Mouse (Mus musculus): ENCODE measurements around the gene Nat8f2. TPM values are rescaled to one million over a fixed set of nuclear protein-coding genes. Genes with fewer than 3 reads are reported as not detected.
"Not testable (repeated sequence)": the region's sequence is repeated elsewhere in the genome, so short reads cannot be mapped to it uniquely, and the experiment has no call there.

Gene Nat8f2
- polyA plus RNA-seq, 1 experiment from 2014 or later, result 0.07 TPM

DNA sequence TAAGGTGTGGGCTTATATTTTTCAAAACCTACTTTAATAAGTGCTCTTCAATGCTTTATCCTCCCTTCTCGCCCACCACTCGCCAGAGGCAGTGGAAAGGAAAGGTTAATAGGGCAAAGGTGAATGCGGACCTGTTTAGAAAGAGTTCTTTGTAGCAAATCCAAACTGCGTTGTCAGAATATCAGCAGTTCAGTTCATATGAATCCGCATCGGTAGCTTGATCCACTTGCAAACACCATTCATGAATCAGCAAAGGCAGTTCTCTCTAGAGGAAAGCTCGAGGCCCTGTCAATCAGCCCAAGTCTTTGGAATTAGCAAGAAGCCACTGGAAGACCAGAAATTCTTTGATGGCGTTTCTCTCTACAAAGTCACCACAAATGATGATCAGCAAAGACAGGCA is 30.3 kb downstream of the Nat8f2 start:
- H3K9ac ChIP-seq, result no peak overlapping the region
- H3K9me3 ChIP-seq (replicated peaks), result no peaks in the 10 kb centered on the region
- no peaks in the 10 kb centered on the region for H3K27me3 ChIP-seq
- ATAC-seq (ENCODE audit: insufficient number of reproducible peaks, low FRiP score, low TSS enrichment, low read depth), result no peak
- no peak overlapping the region for H3K4me3 ChIP-seq (replicated peaks)
- no peak overlapping the region for H3K4me2 ChIP-seq (replicated peaks)
- 45% methylated on average over 8 of the region's 8 CpGs for WGBS
- H3K27ac ChIP-seq (replicated peaks), result no peak overlapping the region
- no peaks in the 10 kb centered on the region for H3K4me1 ChIP-seq
- H3K36me3 ChIP-seq, result no peaks in the 10 kb centered on the region

DNA sequence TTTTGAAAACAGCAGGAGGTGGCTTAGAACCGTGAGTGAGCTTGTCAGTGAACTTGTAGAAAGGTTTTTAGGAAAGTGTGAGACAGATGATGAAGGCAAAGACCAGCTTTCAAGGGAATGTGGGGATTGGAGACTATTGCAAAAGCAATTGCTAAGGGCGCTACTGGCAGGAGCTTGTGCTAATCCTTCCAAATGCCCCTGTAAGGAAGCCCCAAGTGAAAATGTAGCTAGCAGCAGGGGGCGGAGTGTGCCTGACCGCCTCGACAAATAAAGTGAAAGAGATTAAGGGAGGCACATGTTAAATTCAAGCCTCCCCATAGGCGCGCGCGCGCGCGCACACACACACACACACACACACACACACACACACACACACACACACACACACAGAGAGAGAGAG is 31.7 kb downstream of the Nat8f2 start:
- H3K4me1 ChIP-seq; H3K27ac ChIP-seq (replicated peaks); H3K27me3 ChIP-seq; H3K4me3 ChIP-seq (replicated peaks); ATAC-seq (ENCODE audit: insufficient number of reproducible peaks, low FRiP score, low TSS enrichment, low read depth); H3K9me3 ChIP-seq (replicated peaks); H3K9ac ChIP-seq; H3K36me3 ChIP-seq: not testable (repeated sequence)
- WGBS, result 35% methylated on average over 12 of the region's 12 CpGs
- H3K4me2 ChIP-seq (replicated peaks), result peak overlapping the region; percentile 21

GRCm38 (mm10) chr6:85836827-85837226 is 32.1 kb downstream of the Nat8f2 start:
- ATAC-seq (ENCODE audit: insufficient number of reproducible peaks, low FRiP score, low TSS enrichment, low read depth); H3K9ac ChIP-seq; H3K4me3 ChIP-seq (replicated peaks); H3K36me3 ChIP-seq; H3K27ac ChIP-seq (replicated peaks); H3K27me3 ChIP-seq; H3K4me2 ChIP-seq (replicated peaks); H3K9me3 ChIP-seq (replicated peaks); H3K4me1 ChIP-seq: not testable (repeated sequence)
- WGBS, result 20% methylated on average over 9 of the region's 9 CpGs

DNA sequence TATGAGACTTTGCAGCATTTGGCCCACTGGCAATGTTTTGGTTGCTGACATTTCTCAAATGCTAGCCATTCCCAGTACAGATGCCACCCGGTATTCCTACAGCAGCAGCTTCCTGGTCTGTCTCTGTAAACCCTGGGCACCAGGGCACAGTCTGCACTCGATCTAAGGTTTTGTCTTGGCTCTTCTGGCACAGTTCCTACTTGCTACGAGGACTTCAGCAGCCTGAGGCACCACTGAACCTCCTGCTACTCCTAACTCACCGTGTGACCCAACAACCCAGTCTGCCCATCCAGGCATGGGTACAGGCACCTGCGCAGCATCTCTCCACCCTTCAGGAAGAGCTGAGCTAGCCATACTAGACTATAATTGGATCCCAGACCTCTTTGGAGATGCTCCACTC is 32.9 kb downstream of the Nat8f2 start:
- H3K36me3 ChIP-seq; H3K9ac ChIP-seq; H3K27me3 ChIP-seq; ATAC-seq (ENCODE audit: insufficient number of reproducible peaks, low FRiP score, low TSS enrichment, low read depth); H3K4me1 ChIP-seq; H3K4me3 ChIP-seq (replicated peaks); H3K9me3 ChIP-seq (replicated peaks); H3K4me2 ChIP-seq (replicated peaks); H3K27ac ChIP-seq (replicated peaks): not testable (repeated sequence)
- 74% methylated on average over 5 of the region's 5 CpGs for WGBS

- H3K4me2 ChIP-seq (replicated peaks); ATAC-seq (ENCODE audit: insufficient number of reproducible peaks, low FRiP score, low TSS enrichment, low read depth): not testable (repeated sequence)
These were observed 33.9 kb downstream of the Nat8f2 start for GRCm38 (mm10) chr6:85835104-85835503.

DNA sequence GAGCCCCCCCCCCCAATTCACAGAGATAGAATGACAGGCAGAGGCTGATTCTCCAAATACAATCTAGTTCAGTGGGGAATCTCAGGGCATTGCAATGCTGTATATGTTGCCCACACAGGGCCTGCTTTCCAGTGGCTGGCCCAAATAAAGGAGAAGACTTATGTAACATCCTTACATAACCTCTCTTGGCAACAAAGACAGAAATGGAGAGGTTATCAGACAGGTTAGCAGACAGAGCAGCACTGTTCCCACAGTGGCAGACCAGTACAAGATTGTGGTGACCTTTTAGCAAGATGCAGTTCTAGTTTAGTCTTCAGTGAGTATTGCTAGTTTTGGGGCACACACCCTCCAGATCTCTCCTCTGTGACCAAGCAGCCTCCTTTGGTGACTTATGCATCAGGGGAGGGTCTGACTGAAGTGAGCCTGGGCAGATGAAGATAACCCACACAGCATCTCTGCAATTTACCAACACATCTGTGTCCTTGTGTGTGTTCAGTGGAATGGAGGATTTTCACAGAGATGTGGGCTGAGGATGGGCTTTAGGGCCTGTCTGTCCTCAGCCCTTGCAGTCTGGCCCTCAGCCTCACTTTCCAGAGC is 34.4 kb downstream of the Nat8f2 start:
- not testable (repeated sequence) for H3K27ac ChIP-seq (replicated peaks); H3K4me3 ChIP-seq (replicated peaks); H3K4me1 ChIP-seq; H3K9me3 ChIP-seq (replicated peaks); H3K27me3 ChIP-seq; H3K4me2 ChIP-seq (replicated peaks); ATAC-seq (ENCODE audit: insufficient number of reproducible peaks, low FRiP score, low TSS enrichment, low read depth); H3K36me3 ChIP-seq; H3K9ac ChIP-seq

More at GRCm38 (mm10) chr6:85835104-85835503, 33.9 kb downstream of the Nat8f2 start:
- not testable (repeated sequence) for H3K36me3 ChIP-seq; H3K9me3 ChIP-seq (replicated peaks); H3K4me1 ChIP-seq; H3K27ac ChIP-seq (replicated peaks); H3K27me3 ChIP-seq; H3K9ac ChIP-seq; H3K4me3 ChIP-seq (replicated peaks)
- 79% methylated on average over 1 of the region's 2 CpGs for WGBS

DNA sequence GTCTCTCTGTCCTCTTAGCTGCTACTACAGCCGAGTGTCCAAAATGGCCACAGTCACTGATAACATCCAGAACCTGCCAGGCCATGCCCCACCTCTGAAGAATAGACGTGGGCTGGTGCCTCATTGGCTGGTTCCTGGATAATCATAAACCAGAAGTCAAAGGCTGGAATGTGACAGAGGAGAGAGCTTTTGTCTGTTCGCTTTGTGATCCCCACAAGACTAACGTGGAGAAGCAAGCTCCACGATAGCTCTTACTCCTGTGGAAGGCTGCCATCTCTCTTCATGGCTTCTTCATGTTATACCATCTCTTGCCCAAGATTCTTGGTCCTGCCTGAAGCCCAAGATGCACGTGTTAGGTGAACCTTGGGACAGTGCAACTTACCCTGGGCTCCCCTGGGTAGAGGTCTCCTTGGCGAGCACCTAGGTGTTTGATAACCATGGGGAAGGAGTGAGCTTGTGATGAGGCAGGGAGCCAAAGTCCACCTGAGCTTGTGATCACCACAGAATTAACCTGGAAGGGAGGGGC is 37.1 kb downstream of the Nat8f2 start, which contains the start of gene Nat8:
Gene Nat8 (minus strand): TSS at position 287 of the 526 bp plus-strand sequence.
- WGBS, result 78% methylated on average over 7 of the region's 7 CpGs
- no peak within 1 kb of the TSS for H3K4me3 ChIP-seq (replicated peaks)

DNA sequence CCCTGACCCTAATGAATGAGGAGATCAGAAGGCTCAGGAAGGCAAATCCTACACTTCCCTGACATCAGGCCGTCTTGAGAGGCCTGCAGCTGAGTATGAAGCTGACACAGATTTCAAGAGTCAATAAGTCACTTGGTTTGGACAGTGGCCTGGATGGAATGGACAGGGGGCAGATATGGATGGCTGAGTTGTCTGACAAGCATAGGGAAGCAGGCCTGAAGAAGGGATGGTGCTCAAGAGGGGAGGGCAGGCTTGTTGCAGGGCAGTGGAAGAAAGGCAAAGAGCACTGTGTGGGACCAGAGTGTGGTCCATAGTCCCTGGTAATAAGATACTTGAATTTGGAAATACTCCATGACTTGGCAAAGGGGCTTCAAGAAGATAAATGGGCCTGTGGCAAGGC is 39.5 kb downstream of the Nat8f2 start:
- H3K9ac ChIP-seq, result no peak overlapping the region
- H3K9me3 ChIP-seq (replicated peaks), result no peaks in the 10 kb centered on the region
- no peaks in the 10 kb centered on the region for H3K27me3 ChIP-seq
- WGBS, result 67% methylated on average over 1 of the region's 1 CpGs
- H3K36me3 ChIP-seq, result no peaks in the 10 kb centered on the region
- no peaks in the 10 kb centered on the region for H3K4me1 ChIP-seq
- no peak for ATAC-seq (ENCODE audit: insufficient number of reproducible peaks, low FRiP score, low TSS enrichment, low read depth)
- H3K4me3 ChIP-seq (replicated peaks), result no peak overlapping the region
- H3K27ac ChIP-seq (replicated peaks), result no peak overlapping the region
- H3K4me2 ChIP-seq (replicated peaks), result no peak overlapping the region

More for the DNA sequence above, 37.1 kb downstream of the Nat8f2 start, which contains the start of gene Nat8:
- Histone ChIP-seq H3K4me1 (no peaks in the 10 kb centered on the region), H3K27me3 (no peaks in the 10 kb centered on the region), H3K4me2 (replicated peaks) (no peak within 1 kb of the TSS), H3K36me3 (no peaks in the 10 kb centered on the region), H3K27ac (replicated peaks) (no peak within 1 kb of the TSS), H3K9ac (no peak within 1 kb of the TSS), H3K9me3 (replicated peaks) (no peaks in the 10 kb centered on the region)
- ATAC-seq (ENCODE audit: insufficient number of reproducible peaks, low FRiP score, low TSS enrichment, low read depth), result no peak

- no peak for ATAC-seq (ENCODE audit: insufficient number of reproducible peaks, low FRiP score, low TSS enrichment, low read depth)
- WGBS, result 81% methylated on average over 2 of the region's 2 CpGs
These were observed 43.1 kb downstream of the Nat8f2 start for GRCm38 (mm10) chr6:85825886-85826285.

GRCm38 (mm10) chr6:85823382-85824090 is 45.4 kb downstream of the Nat8f2 start:
- Histone ChIP-seq H3K9ac (no peak overlapping the region), H3K4me2 (replicated peaks) (no peak overlapping the region), H3K27ac (replicated peaks) (no peak overlapping the region), H3K4me3 (replicated peaks) (no peak overlapping the region), H3K36me3 (no peaks in the 10 kb centered on the region), H3K4me1 (no peaks in the 10 kb centered on the region), H3K27me3 (no peaks in the 10 kb centered on the region), H3K9me3 (replicated peaks) (no peaks in the 10 kb centered on the region)
- ATAC-seq (ENCODE audit: insufficient number of reproducible peaks, low FRiP score, low TSS enrichment, low read depth), result no peak
- WGBS, result 80% methylated on average over 1 of the region's 1 CpGs

More at GRCm38 (mm10) chr6:85825886-85826285, 43.1 kb downstream of the Nat8f2 start:
- H3K9me3 ChIP-seq (replicated peaks), result no peaks in the 10 kb centered on the region
- H3K4me3 ChIP-seq (replicated peaks), result no peak overlapping the region
- H3K9ac ChIP-seq, result no peak overlapping the region
- no peaks in the 10 kb centered on the region for H3K4me1 ChIP-seq
- no peak overlapping the region for H3K27ac ChIP-seq (replicated peaks)
- no peaks in the 10 kb centered on the region for H3K27me3 ChIP-seq
- no peak overlapping the region for H3K4me2 ChIP-seq (replicated peaks)
- no peaks in the 10 kb centered on the region for H3K36me3 ChIP-seq

DNA sequence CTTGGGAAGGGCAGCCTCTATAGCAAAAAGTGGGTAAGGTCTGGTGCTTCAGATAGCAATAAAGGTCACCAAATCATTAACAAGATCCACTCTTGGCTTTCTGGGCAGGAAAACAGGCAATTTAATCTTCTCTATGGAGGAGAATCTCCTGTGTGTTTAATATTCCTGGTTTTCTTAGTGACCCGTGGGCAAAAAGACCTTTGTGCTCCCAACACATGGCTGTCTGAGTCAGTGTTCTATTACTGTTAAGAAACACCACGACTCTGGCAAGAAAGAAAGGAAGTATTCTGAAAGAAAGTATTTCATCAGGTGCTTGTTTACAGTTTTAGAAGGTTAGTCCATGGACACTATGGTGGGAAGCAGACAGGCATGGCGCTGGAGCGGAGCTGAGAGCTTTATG is 46.7 kb downstream of the Nat8f2 start:
- Histone ChIP-seq H3K36me3 (no peaks in the 10 kb centered on the region), H3K4me2 (replicated peaks) (no peak overlapping the region), H3K27me3 (no peaks in the 10 kb centered on the region), H3K4me1 (no peaks in the 10 kb centered on the region), H3K9ac (no peak overlapping the region), H3K27ac (replicated peaks) (no peak overlapping the region), H3K9me3 (replicated peaks) (no peaks in the 10 kb centered on the region), H3K4me3 (replicated peaks) (no peak overlapping the region)
- ATAC-seq (ENCODE audit: insufficient number of reproducible peaks, low FRiP score, low TSS enrichment, low read depth), result no peak
- WGBS, result 79% methylated on average over 4 of the region's 4 CpGs

DNA sequence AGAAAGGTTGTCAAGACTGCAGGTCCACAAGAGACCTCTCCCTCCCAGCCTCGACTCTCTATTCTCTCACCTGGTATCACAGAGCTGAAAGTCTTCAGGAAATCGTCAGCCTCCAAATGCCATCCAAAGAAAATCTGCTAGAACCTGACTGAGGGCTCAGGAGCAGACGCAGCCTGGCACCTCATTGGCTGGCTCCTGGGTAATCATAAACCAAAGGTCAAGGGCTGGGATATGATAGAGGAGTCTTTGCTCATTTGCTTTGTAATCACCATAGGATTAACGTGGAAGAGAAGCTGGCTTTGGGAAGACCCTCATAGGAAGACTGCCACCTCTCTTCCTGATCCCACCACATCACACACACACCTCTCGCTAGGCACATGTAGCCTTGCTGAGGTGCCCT is 48.1 kb downstream of the Nat8f2 start, which contains the start of the genes Nat8f6 and Nat8f5:
Gene Nat8f6 (minus strand): TSS at position 118 of the 400 bp plus-strand sequence.
Gene Nat8f5 (minus strand): TSS at position 136 of the 400 bp plus-strand sequence.
- 72% methylated on average over 5 of the region's 5 CpGs for WGBS
- H3K4me2 ChIP-seq (replicated peaks), result no peak within 1 kb of the TSS

More for the DNA sequence above, 48.1 kb downstream of the Nat8f2 start, which contains the start of the genes Nat8f6 and Nat8f5:
- Histone ChIP-seq H3K27ac (replicated peaks) (no peak within 1 kb of the TSS), H3K36me3 (no peaks in the 10 kb centered on the region), H3K4me1 (no peaks in the 10 kb centered on the region), H3K9ac (no peak within 1 kb of the TSS), H3K9me3 (replicated peaks) (no peaks in the 10 kb centered on the region), H3K27me3 (no peaks in the 10 kb centered on the region), H3K4me3 (replicated peaks) (no peak within 1 kb of the TSS)
- ATAC-seq (ENCODE audit: insufficient number of reproducible peaks, low FRiP score, low TSS enrichment, low read depth), result no peak

Measured in embryonic facial prominence, embryonic 15.5 days (tissue).